Mouse (Mus musculus): Measurements from ENCODE around the gene Fbh1.

The Fbh1 gene

DNA sequence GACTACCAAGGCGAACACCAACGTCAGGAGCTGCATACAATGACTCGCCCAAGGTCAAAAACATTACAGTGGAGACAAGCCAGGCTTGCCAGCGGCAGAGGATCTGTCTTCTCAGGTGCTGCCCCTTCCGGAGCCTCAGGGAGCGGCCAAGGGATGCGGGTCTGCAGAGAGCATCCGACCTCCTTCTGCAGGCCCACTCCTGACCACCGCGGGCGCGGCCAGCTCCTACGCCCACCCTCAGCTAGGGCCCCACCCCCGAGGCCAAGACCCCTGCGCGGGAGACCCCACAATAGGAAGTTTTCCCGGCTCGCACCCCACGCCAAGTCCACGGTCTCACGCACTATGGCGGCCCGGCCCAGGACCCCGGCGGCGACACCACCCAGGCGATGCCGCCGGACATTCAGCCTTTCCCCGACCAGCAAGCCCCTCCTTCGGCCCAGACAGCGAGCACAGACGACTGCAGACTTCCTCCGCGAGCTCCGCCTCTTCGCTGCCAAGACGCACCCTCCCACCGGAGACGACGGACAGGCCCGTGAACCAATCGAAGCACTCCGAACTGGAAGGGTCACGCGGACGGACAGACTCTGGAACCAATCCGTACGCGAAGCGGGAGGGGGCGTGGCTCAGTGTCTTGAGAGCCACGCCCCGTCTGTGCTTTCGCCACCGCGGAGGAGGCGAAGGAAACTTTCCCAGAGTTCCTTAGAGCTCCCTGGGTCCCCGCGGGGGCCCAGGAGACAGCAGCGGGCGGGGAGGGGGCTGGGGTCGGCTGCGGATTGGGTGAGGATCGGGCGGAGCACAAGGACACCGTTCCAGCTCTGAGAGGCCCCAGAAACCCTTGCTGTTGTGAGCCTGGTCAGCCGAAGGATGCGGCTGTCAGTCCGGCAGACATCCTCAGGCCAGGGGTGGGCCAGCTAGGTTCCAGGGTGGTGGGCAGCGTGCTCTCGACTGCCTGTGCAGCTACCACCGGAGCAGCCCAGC, at the start of gene Fbh1, which contains the start of gene Ankrd16:
TSS of gene Fbh1 (minus strand) at position 492 of the 978 bp plus-strand sequence.
TSS of gene Ankrd16 (plus strand) at position 786 of the 978 bp plus-strand sequence.
- DNase-seq (ENCODE audit: extremely low read depth, low read depth): peak; percentile 98

DNA sequence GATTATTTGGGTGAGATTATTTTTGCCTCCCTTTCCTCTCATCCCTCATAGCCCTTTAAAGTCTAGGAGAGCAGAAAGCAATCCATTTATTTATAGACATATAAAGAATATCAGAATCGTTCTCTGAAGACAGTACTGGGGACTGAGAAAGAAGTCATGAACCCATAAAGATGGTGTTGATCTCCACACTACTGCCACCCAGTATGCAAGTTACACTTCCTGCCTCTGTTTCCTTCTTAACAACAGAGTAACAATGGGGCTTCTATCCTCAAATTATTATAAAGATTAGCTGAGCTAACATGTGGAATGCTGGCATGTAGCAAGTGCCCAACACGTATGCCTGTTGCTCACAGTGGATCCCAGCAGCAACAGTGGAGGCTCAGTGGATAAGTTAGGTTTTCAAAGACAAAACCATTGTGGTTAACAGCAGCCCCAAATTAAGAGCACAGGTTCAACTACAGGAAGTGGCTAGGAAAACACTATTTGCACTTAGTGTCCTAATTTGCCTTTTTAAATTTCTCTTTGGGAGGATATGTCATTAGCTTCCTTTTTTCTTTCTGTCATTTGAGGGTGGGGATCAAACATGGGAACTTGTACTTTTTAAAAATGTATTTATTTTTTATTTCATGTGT, 24.0 kb upstream of the Fbh1 start:
- DNase-seq (ENCODE audit: extremely low read depth, low read depth): no peak

DNA sequence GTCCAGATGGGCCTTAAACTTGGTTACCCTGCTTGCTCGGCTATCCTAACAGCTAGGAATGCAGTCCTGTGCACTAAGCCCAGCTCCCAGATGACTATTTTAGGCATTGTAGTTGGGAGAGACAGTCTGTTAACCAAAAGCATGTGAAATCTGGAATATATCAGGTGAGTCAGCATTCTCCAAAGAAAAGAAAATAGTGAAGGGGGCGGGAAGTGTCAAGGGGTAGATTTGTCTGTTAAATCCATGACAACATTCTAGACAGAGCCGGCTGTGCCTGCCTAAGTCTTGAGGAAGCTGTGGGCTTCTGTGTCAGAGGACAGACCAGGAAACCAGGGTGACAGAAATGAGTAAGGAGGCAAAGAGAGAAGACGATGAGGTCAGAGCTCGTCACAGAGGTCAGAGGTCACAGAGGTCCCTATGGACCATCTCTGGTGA, 20.6 kb upstream of the Fbh1 start:
- DNase-seq (ENCODE audit: extremely low read depth, low read depth): no peak

DNA sequence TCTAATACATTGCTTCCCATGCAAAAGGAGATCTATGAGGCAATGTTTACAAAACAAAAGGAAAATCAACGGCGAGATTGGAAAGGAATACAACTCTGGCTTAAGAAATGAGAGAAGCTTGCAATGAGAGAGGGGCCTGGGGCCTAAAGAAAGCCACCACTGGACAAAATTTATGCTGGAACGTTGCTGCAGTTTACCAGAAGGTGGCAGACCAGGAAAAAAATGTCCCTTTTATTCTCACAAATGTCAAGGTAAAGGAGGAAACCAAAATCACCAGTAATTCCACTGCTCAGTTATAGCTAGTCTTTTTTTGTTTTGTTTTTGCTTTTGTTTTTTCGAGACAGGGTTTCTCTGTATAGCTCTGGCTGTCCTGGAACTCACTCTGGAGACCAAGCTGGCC, 17.3 kb upstream of the Fbh1 start:
- no peak for DNase-seq (ENCODE audit: extremely low read depth, low read depth)

DNA sequence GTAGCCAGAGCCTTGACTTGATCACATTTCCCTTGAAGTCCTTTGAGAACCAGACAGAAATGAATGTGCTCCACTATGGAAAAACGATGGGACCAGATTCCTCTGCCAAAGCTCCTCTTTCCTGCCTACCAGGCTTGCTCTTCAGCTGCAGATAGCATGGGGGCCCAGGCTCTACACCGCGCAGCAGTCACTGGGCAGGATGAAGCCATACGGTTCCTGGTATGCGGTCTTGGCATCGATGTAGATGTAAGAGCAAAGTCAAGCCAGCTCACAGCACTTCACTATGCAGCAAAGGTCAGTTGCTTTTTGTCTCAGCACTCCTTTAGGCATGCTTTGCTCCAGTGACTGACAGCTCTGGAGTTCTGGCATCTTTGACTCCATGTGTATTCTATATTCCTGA, 6.8 kb upstream of the Fbh1 start:
- no peak for DNase-seq (ENCODE audit: extremely low read depth, low read depth)

DNA sequence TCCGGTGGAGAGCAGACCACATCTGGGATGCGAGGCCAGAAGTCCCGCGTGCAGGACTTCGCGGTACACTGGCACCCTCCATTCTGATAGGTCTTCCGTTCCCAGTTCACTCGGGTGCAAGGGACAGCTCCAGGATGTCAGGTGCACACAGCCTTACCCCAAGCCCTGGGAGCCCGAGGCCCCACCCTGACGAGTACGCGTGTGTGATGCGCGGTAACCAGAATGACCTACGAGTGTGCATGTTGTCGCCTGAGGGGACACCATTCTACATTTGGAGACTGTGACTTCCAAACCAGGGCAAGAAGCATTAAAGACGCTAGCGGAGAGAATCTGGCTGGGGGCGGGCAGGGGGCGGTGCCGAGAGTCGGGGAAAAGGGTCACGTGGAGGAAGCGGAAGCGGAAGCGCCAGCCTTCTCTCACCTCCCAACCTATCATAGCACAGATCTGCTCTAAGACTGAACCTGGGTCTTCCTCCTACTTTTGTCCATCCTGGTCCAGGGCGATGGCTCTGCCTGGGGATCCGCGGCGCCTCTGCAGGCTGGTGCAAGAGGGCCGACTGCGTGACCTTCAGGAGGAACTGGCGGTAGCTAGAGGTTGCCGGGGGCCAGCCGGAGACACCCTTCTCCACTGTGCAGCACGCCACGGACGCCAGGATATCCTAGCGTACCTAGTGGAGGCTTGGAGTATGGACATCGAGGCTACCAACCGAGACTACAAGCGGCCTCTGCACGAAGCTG, 873 bp upstream of the Fbh1 start:
- DNase-seq (ENCODE audit: extremely low read depth, low read depth): peak; percentile 83

DNA sequence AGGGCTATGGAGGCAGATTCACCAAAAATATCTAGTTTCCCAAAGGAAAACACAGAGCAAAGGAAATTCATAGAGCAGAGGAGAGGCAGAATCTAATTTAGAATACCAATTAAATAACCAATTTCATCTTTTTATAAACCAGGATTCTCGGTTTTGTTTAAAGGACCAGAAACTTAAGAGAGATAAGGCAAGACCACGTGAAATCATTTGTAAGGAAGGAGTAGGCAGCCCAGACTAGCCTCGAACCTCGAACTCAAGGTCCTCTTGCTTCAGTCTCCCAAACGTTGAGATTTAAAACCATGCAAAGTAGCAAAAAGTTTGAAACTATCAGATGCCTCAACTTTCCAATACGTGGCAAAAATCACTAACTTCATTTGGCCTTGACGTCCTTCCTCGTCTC, 967 bp downstream of the Fbh1 start:
- no peak for DNase-seq (ENCODE audit: extremely low read depth, low read depth)

DNA sequence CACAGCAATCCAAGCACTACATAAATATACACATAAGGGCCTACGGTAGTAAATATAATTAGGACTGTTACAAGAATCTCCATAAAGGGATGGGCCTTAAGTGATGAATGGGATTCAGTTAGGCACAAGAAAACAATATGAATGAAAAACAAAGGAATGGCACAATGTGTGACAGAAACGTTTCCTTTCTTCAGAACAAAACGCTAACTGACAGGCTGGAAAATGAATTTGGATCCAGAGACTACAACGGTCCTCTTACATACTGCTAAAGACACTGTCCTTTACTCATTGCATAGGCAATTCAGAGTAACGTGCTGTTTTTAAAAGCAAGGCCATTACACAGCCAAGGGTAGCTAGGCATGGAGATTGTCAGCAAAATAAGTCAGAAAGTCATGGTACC, 2.3 kb downstream of the Fbh1 start:
- no peak for DNase-seq (ENCODE audit: extremely low read depth, low read depth)

DNA sequence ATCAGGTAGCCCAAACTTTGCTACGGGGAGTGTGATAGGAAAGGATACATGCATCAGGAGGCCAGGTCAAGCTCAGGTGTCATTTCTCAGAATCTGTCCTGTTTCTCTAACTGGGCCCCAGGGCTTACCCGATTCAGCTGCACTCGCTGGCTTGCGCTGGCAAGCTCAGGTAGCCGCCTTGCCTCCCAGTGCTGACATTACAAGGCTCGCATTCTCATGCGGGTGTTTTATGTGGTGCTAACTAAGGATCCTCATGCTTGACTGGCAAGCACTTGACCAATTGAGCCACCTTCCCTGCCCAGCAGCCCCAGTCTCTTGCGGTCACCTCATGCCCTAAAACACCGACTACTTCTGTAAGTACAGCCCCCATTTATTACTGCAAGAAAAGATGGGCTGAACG, 3.0 kb downstream of the Fbh1 start:
- DNase-seq (ENCODE audit: extremely low read depth, low read depth): no peak

DNA sequence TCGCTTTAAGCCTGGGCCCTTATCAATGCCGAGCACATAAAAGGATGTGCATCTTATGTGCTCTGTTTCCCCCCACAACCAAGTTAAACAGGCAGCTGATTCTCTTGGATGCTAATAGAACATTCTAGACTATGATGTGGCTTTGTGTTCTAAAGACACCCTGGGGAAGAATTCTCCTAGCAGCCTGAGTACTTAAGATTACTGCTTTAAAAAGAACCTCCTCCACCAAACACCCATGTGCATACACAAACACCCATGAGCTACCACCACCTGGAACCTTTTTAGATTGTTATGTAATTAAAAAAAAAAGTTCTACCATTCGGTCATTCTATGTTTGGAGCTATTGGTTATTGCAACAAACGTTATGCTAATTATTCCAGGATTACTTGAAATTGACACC, 5.0 kb downstream of the Fbh1 start:
- DNase-seq (ENCODE audit: extremely low read depth, low read depth): no peak

DNA sequence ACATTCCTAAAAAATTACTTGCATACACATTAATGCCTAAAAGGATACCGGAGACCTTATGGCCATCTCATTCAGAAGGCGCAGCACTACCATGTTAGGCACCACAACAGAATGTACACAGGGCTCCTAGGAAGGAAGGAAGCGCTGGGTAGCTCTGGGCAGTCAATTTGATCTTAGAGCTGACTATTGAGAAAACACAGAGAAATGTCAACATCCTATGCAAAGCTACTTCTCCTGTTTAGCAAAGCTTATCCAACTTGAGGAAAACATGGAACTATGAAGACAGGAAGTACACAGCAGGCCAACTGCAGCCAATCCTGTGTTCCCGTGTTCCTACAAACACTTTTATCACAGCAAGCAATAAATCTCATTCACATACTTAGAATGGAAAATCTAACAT, 5.7 kb downstream of the Fbh1 start:
- DNase-seq (ENCODE audit: extremely low read depth, low read depth): no peak

DNA sequence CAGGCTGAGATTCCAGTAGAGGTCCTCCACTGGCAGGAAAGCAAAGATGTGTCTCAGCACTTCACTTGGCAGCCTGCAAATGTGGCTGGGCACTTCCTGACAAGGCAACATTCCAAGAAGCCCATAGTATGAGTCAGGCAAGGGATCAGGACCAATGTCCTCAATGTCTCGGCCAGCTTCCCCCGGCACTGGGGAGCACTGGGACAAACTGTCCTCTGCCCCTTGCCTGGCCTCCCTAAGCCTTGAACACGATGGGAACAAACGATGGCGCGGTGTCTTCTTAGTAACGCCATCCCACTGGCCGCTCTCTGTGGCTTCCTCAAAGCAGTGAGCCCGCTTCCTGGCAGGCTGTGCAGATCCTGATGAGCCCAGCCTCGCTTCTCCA, 10.2 kb downstream of the Fbh1 start:
- DNase-seq (ENCODE audit: extremely low read depth, low read depth): no peak

DNA sequence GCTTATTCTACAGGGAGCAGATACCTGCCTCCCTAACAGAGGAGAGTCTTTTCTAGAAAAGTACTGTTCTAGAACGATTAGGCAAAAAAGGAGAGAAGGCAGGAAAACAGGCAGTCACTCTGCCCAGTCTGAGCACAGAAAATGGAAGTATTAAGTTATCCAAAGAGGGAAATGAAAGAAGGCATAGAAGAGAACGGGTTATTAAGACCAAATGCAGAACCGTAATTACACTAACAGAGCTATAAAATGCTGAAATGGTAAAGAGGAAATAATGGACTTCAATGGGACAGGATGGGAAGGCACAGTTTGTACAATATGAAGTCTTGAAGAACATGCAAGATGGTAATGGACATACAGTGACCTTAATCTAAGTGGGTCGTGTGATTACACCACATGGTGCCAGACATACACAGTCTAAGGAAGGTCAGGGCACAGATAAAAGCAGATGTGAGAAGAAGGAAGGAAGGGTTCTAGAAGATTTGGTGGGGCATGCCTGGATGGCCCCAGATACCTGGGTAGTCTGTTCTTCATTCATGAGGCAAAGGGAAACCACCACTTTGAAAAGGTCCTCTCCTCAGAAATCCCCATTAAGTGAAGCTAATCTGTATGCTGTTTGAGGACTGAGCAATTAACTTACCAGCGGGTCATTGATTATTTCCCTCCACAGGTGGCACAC, 10.8 kb downstream of the Fbh1 start:
- DNase-seq (ENCODE audit: extremely low read depth, low read depth): no peak

DNA sequence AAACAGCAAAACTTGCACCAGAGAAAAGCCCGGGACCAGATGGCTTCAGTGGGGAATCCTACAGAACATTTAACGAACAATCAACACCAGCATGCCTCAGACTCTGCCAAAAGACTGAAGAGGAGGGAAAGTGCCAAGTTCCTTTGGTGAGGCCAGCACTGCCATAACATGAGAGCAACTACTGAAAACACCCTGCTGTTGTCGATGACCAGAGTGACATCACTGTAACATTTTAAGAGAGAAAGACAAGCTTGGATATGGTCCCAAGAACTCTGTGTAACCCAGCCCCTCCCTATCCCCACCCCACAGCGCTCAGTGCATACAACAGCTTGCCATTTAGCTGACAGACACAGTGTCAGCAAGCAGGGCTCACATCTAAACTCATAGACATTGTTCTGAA, 11.7 kb downstream of the Fbh1 start:
- DNase-seq (ENCODE audit: extremely low read depth, low read depth): no peak

DNA sequence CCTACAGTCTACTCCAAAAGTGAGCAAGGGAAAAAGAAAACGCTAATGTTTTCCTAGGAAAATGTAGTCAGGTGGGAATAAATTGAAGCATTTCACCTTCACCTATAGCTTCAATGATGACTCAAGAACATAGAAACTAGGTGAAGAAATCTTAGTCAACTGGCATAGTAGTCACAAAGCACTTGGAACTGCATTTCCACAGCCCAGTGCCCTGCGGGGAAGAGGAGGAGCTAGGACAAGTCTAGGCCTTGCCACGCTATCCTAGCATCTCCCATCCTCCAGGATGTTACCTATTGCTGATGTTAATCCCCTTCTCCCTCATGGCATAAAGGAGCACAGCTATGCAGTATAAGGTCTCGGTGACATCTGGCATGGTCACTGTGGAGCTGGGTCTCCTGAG, 14.8 kb downstream of the Fbh1 start:
- no peak for DNase-seq (ENCODE audit: extremely low read depth, low read depth)

DNA sequence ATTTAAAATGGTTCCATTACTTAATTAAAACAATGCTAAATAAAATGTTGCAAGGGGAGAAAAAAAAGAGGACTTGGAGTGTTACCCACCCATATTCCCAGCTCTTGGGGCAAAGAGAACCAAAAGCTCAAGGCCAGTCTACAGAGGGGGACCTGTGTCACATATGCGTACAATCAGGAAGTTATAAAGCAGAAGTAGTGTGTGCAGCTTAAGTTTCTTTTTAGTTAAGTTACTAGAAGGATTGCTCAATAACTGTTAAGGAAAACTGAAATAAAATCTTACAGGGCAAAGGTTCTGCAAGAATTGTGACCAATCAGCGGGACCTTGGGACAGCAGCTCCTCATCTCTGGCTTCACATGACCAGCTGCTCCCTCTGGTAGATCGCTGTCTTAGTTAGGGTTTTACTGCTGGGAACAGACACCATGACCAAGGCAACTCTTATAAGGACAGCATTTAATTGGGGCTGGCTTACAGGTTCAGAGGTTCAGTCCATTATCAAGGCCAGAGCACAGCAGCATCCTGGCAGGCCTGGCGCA, 37.8 kb downstream of the Fbh1 start:
- DNase-seq (ENCODE audit: extremely low read depth, low read depth): peak; percentile 25

DNA sequence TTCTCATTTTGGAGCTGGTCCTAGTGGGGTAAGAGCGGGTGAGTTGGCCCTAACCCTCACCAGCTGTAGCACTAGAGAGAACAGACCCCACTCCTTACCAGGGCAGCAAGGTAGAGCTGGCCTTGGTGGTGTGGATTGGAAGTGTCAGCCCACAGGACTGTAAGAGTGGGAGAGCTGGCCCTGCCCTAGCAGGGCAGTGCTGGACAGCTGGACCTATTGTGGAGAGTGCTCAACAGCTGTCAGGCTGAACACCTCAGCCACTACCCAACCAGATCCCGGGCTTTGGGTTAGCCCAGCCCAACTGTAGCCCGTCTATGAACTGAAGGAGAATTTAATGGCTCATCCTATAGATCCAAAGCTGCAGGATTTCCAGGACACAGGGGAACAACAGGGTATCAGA, 38.6 kb downstream of the Fbh1 start:
- no peak for DNase-seq (ENCODE audit: extremely low read depth, low read depth)

DNA sequence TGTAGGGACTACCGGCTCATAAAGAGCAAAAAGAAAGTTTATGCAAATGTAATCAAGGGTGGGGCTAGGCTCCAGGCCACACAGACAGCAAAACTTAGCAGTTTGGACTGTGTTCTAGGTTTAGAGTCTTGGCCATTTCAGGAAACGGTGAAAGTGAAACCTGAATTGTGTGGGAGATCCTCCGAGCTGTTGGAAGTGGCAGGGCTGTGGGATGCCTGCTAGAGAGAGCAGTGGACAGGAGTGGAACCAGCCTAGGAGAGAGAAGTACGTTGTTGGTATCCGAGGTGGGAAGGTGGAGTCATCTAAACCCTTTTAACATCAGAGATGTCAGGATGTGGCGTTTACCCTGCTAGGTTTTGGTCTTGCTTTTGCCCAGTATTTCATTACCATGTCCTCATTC, 41.5 kb downstream of the Fbh1 start:
- no peak for DNase-seq (ENCODE audit: extremely low read depth, low read depth)

DNA sequence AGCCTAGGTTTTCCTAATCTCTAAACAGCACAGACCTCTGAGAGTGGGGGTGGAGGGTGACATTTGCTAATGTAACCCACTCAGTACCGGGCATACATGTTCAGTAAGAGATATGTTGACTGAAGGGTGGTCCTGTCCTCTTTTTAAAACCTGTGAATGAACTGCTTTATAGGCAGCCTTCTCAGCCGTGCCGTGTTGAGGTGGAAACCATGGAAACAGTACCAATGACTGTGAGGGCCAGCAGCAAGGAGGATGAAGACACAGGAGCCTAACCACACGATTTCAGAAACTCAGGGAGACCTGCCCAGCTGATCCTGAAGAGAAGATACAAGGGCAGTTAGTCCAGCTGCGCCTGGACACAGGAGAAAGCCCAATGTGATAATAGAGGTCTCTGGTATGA, 44.4 kb downstream of the Fbh1 start:
- no peak for DNase-seq (ENCODE audit: extremely low read depth, low read depth)

DNA sequence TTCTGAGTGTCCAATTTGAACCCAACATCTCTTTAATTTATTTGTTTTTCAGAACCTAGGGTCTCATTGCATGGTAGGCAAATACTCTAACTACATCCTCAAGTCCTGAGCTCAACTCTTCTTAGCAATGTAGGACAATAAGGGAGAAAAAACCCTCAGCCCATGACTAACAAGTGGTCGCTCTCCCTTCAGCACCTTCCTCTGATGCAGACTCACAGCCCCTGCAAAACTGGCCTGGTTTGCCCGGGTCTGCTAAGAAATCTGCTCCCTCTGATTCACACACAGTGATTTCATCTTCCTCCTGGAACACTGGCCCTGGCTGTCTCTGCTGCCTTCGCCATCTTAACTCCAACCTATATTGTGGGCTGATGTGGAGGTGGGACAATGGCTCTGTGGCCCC, 48.3 kb downstream of the Fbh1 start:
- no peak for DNase-seq (ENCODE audit: extremely low read depth, low read depth)

DNA sequence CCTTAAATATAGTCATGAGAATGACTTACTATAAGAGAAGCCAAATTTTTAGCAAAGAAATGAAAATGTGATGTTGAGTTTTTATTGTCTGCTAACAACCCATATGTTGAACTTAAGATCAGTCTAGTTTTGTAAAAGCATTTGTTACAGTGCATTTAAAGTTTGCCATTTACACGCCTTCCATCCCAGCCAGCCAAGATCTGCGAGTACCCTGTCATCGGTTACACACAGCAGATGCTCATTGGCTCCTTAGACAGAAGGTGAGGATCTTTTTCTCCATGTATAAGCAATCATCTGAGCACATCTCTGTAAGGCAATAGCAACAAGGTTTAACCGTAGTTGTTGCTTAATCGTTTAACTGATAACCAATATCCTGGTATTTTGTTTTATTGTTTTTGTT, 49.8 kb downstream of the Fbh1 start:
- no peak for DNase-seq (ENCODE audit: extremely low read depth, low read depth)

All from MEL-GATA-1-ER (cell line).